Mouse (Mus musculus): Measurements from ENCODE around the gene Vwa5a. TPM values are rescaled to one million over a fixed set of nuclear protein-coding genes. Genes with fewer than 3 reads are reported as not detected.

Vwa5a gene
- total RNA-seq (2014; rRNA removed) (9.2 and 14.1 TPM in 2 replicates), polyA plus RNA-seq (2015; fragmentation: Nextera tagmentation; extraction: Ambion mirVana) (9.4 and 10.2 TPM in 2 replicates)

GRCm38 (mm10) chr9:38718102-38718501 lies at the start of gene Vwa5a:
TSS of gene Vwa5a (plus strand) at chr9:38718268.
- H3K27ac ChIP-seq: no peak within 1 kb of the TSS; the same call in 1 of the 2 replicates
- no peaks in the 10 kb centered on the region for H3K9me3 ChIP-seq (ENCODE audit: low read length)
- no peaks in the 10 kb centered on the region for H3K4me1 ChIP-seq (ENCODE audit: insufficient read depth, low read length)
- H3K4me2 ChIP-seq (ENCODE audit: low read depth, low read length): peak within 1 kb of the TSS; percentile 57
- no peaks in the 10 kb centered on the region for H3K36me3 ChIP-seq (ENCODE audit: insufficient read depth, low read length)
- H3K4me3 ChIP-seq (ENCODE audit: low read length): peak within 1 kb of the TSS; percentile 35
- 6% methylated on average over 4 of the region's 4 CpGs for WGBS
- peak within 1 kb of the TSS; percentile 6; the same call in 1 of the 2 replicates for H3K9ac ChIP-seq (replicated peaks; ENCODE audit: low read length)
- H3K27me3 ChIP-seq (ENCODE audit: insufficient read depth, low read length): no peaks in the 10 kb centered on the region
- no peak for TF ChIP-seq CTCF (IDR thresholded peaks at IDR 0.05; ENCODE audit: low read depth)
- ATAC-seq (peak; percentile 62; the same call in 1 of the 2 replicates), DNase-seq (ENCODE audit: low spot score) (peak; percentile 59)

DNA sequence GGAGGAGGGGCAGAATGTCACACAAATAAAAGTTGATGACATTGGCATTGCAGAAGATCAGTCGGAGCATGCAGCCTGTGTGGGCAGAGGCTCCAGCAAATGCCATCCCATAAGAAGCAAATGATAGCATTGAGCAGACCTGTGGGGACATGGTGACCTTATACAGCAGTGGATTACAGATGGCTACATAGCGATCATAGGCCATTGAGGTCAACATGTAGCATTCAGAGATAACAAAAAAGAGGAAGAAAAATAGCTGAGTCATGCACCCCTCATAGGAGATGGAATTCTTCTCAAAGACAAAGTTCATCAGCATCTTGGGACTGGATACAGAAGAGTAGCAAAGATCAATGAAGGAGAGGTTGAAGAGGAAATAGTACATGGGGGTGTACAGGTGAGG lies 45.2 kb upstream of the Vwa5a start:
- Histone ChIP-seq H3K36me3 (ENCODE audit: insufficient read depth, low read length) (no peaks in the 10 kb centered on the region), H3K27ac (no peak overlapping the region), H3K27me3 (ENCODE audit: insufficient read depth, low read length) (no peaks in the 10 kb centered on the region), H3K9ac (replicated peaks; ENCODE audit: low read length) (no peak overlapping the region), H3K4me3 (ENCODE audit: low read length) (no peak overlapping the region), H3K4me1 (ENCODE audit: insufficient read depth, low read length) (no peaks in the 10 kb centered on the region), H3K4me2 (ENCODE audit: low read depth, low read length) (no peak overlapping the region), H3K9me3 (ENCODE audit: low read length) (no peaks in the 10 kb centered on the region)
- ATAC-seq (no peak), DNase-seq (ENCODE audit: low spot score) (no peak)
- WGBS: 94% methylated on average over 2 of the region's 2 CpGs
- no peak for TF ChIP-seq CTCF (IDR thresholded peaks at IDR 0.05; ENCODE audit: low read depth)

DNA sequence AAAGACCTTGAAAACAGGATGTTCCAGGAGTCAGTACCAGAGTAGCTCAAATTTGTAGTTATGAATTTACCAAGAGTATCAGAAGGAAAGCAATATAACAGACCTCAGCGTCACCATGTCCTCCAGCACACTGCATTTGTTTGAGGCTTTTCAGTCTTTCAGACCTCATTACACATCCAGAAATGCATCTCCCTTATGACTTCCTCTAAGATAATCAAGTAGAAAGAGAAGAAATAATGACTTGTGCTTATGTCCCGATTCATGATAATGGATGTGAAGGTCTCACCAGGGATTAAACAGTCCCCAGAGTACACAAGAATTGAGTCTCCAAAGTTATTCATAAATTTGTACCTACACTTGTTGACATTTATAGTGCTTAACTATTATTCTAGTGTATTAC lies 43.6 kb upstream of the Vwa5a start, which contains the start of gene Olfr918:
Gene Olfr918, minus strand, starts transcription at position 101 of the 400 bp plus-strand sequence.
- no peak for TF ChIP-seq CTCF (IDR thresholded peaks at IDR 0.05; ENCODE audit: low read depth)
- Histone ChIP-seq H3K4me2 (ENCODE audit: low read depth, low read length) (no peak within 1 kb of the TSS), H3K9me3 (ENCODE audit: low read length) (no peaks in the 10 kb centered on the region), H3K9ac (replicated peaks; ENCODE audit: low read length) (no peak within 1 kb of the TSS), H3K27ac (no peak within 1 kb of the TSS), H3K36me3 (ENCODE audit: insufficient read depth, low read length) (no peaks in the 10 kb centered on the region), H3K4me3 (ENCODE audit: low read length) (no peak within 1 kb of the TSS), H3K4me1 (ENCODE audit: insufficient read depth, low read length) (no peaks in the 10 kb centered on the region), H3K27me3 (ENCODE audit: insufficient read depth, low read length) (no peaks in the 10 kb centered on the region)
- DNase-seq (ENCODE audit: low spot score) (no peak), ATAC-seq (no peak)
- 78% methylated on average over 2 of the region's 2 CpGs for WGBS

GRCm38 (mm10) chr9:38718927-38719441 lies 916 bp downstream of the Vwa5a start:
- H3K4me3 ChIP-seq (ENCODE audit: low read length): peak overlapping the region; percentile 35
- H3K36me3 ChIP-seq (ENCODE audit: insufficient read depth, low read length): no peaks in the 10 kb centered on the region
- H3K27ac ChIP-seq: no peak overlapping the region
- ATAC-seq (no peak), DNase-seq (ENCODE audit: low spot score) (no peak)
- no peaks in the 10 kb centered on the region for H3K9me3 ChIP-seq (ENCODE audit: low read length)
- H3K9ac ChIP-seq (replicated peaks; ENCODE audit: low read length): peak overlapping the region; percentile 6; the same call in 1 of the 2 replicates
- TF ChIP-seq CTCF (IDR thresholded peaks at IDR 0.05; ENCODE audit: low read depth): no peak
- H3K4me2 ChIP-seq (ENCODE audit: low read depth, low read length): peak overlapping the region; percentile 57
- H3K27me3 ChIP-seq (ENCODE audit: insufficient read depth, low read length): no peaks in the 10 kb centered on the region
- 6% methylated on average over 3 of the region's 3 CpGs for WGBS
- H3K4me1 ChIP-seq (ENCODE audit: insufficient read depth, low read length): no peaks in the 10 kb centered on the region

GRCm38 (mm10) chr9:38724044-38724443 lies 6.0 kb downstream of the Vwa5a start:
- Histone ChIP-seq H3K27ac (no peak overlapping the region), H3K4me2 (ENCODE audit: low read depth, low read length) (no peak overlapping the region), H3K4me3 (ENCODE audit: low read length) (no peak overlapping the region), H3K4me1 (ENCODE audit: insufficient read depth, low read length) (no peaks in the 10 kb centered on the region), H3K36me3 (ENCODE audit: insufficient read depth, low read length) (no peaks in the 10 kb centered on the region), H3K27me3 (ENCODE audit: insufficient read depth, low read length) (no peaks in the 10 kb centered on the region), H3K9ac (replicated peaks; ENCODE audit: low read length) (no peak overlapping the region), H3K9me3 (ENCODE audit: low read length) (no peaks in the 10 kb centered on the region)
- ATAC-seq: no peak
- DNase-seq (ENCODE audit: low spot score): no peak
- TF ChIP-seq CTCF (IDR thresholded peaks at IDR 0.05; ENCODE audit: low read depth): no peak
- WGBS: 93% methylated on average over 1 of the region's 1 CpGs

- Histone ChIP-seq H3K9ac (replicated peaks; ENCODE audit: low read length) (no peak overlapping the region), H3K27me3 (ENCODE audit: insufficient read depth, low read length) (no peaks in the 10 kb centered on the region), H3K4me1 (ENCODE audit: insufficient read depth, low read length) (no peaks in the 10 kb centered on the region), H3K9me3 (ENCODE audit: low read length) (no peaks in the 10 kb centered on the region), H3K27ac (no peak overlapping the region), H3K4me3 (ENCODE audit: low read length) (no peak overlapping the region), H3K4me2 (ENCODE audit: low read depth, low read length) (no peak overlapping the region), H3K36me3 (ENCODE audit: insufficient read depth, low read length) (no peaks in the 10 kb centered on the region)
- WGBS: 75% methylated on average over 3 of the region's 3 CpGs
- no peak for DNase-seq (ENCODE audit: low spot score)
- no peak for ATAC-seq
- no peak for TF ChIP-seq CTCF (IDR thresholded peaks at IDR 0.05; ENCODE audit: low read depth)
These were observed 10.2 kb downstream of the Vwa5a start for GRCm38 (mm10) chr9:38728218-38728617.

- H3K9me3 ChIP-seq (ENCODE audit: low read length): no peaks in the 10 kb centered on the region
- H3K27me3 ChIP-seq (ENCODE audit: insufficient read depth, low read length): no peaks in the 10 kb centered on the region
- H3K9ac ChIP-seq (replicated peaks; ENCODE audit: low read length): no peak overlapping the region
- ATAC-seq (no peak), DNase-seq (ENCODE audit: low spot score) (no peak)
- no peak overlapping the region for H3K4me3 ChIP-seq (ENCODE audit: low read length)
- H3K36me3 ChIP-seq (ENCODE audit: insufficient read depth, low read length): 0 out of 2 replicates have a peak, but pooled peaks cover 3% of the 10 kb centered on the region
- TF ChIP-seq CTCF (IDR thresholded peaks at IDR 0.05; ENCODE audit: low read depth): no peak
- H3K4me1 ChIP-seq (ENCODE audit: insufficient read depth, low read length): no peaks in the 10 kb centered on the region
- H3K4me2 ChIP-seq (ENCODE audit: low read depth, low read length): no peak overlapping the region
- 67% methylated on average over 1 of the region's 1 CpGs for WGBS
- no peak overlapping the region for H3K27ac ChIP-seq
These were observed 23.3 kb downstream of the Vwa5a start for GRCm38 (mm10) chr9:38741408-38741807.
